In genomic region chr9:43929312-43930036, GRCm38 (mm10) we compare ENCODE assay signal across 12 mouse cellular contexts.
A peak's percentile ranks its signal among the peaks of the same experiment; 100 is the strongest.
DNase-seq lines count a peak whose midpoint lies in the region; ATAC-seq lines count a peak whose summit lies in the region.
"Had no signal": no experiment of that assay in that cellular context is flagged by ENCODE, and none has a peak within 500 bp of the region (broad histone marks: within the 10 kb centered on the region; RNA-seq: fewer than 3 reads in every experiment).

No protein-coding gene starts in this region.

- H3K36me3 ChIP-seq in forebrain, embryonic 10.5 days (replicated peaks) = no peaks in the 10 kb centered on the region
- no peaks in the 10 kb centered on the region for H3K36me3 ChIP-seq in hindbrain, embryonic 12.5 days
- H3K36me3 ChIP-seq in neural tube, embryonic 11.5 days (ENCODE audit: control insufficient read depth, insufficient read depth, low read length) = no peaks in the 10 kb centered on the region

- peak; percentile 74 for ATAC-seq in hindbrain, embryonic 12.5 days (ENCODE audit: low FRiP score)
- ATAC-seq in neural tube, embryonic 11.5 days (ENCODE audit: insufficient read depth, low FRiP score, low TSS enrichment) = peak; percentile 81

- no peak overlapping the region for H3K9ac ChIP-seq in hindbrain, embryonic 12.5 days
- no peak overlapping the region for H3K9ac ChIP-seq in neural tube, embryonic 11.5 days (ENCODE audit: low read length)
- H3K9ac ChIP-seq: liver, embryonic 14.5 days had no signal

- H3K27ac ChIP-seq in forebrain, embryonic 10.5 days = peak overlapping the region; percentile 77
- H3K27ac ChIP-seq in hindbrain, embryonic 12.5 days = peak overlapping the region; percentile 87
- peak overlapping the region; percentile 64 for H3K27ac ChIP-seq in neural tube, embryonic 11.5 days (ENCODE audit: low read depth, low read length)
- H3K27ac ChIP-seq: liver, embryonic 14.5 days; stomach, postnatal 0 days had no signal

- H3K4me3 ChIP-seq in forebrain, embryonic 10.5 days = peak overlapping the region; percentile 12; the same call in 1 of the 2 replicates
- no peak overlapping the region for H3K4me3 ChIP-seq in hindbrain, embryonic 12.5 days
- no peak overlapping the region for H3K4me3 ChIP-seq in neural tube, embryonic 11.5 days (ENCODE audit: low read depth, low read length)

- peaks cover 22% of the 10 kb centered on the region for H3K27me3 ChIP-seq in forebrain, embryonic 10.5 days (ENCODE audit: poor library complexity, severe bottlenecking)
- H3K27me3 ChIP-seq in hindbrain, embryonic 12.5 days = no peaks in the 10 kb centered on the region; the same call in 1 of the 2 replicates
- no peaks in the 10 kb centered on the region for H3K27me3 ChIP-seq in neural tube, embryonic 11.5 days (ENCODE audit: control insufficient read depth, insufficient read depth, low read length)

- H3K4me2 ChIP-seq in hindbrain, embryonic 12.5 days (replicated peaks) = peak overlapping the region; percentile 17; the same call in 1 of the 2 replicates
- no peak overlapping the region for H3K4me2 ChIP-seq in neural tube, embryonic 11.5 days (ENCODE audit: low read depth)

- peaks cover 48% of the 10 kb centered on the region for H3K4me1 ChIP-seq in forebrain, embryonic 10.5 days
- H3K4me1 ChIP-seq in hindbrain, embryonic 12.5 days = peaks cover 50% of the 10 kb centered on the region
- peaks cover 32% of the 10 kb centered on the region for H3K4me1 ChIP-seq in neural tube, embryonic 11.5 days (ENCODE audit: control insufficient read depth, insufficient read depth, low read length)

- WGBS in forebrain, embryonic 10.5 days = 20% methylated on average over 7 of the region's 7 CpGs
- WGBS in hindbrain, embryonic 12.5 days = 20% methylated on average over 7 of the region's 7 CpGs
- 23% methylated on average over 7 of the region's 7 CpGs for WGBS in neural tube, embryonic 11.5 days

- no peak for DNase-seq in forebrain, embryonic 10.5 days (ENCODE audit: extremely low spot score, low spot score)
- DNase-seq in kidney, postnatal 10 days = peak; percentile 50
- peak; percentile 79 for DNase-seq in neural tube, embryonic 11.5 days (ENCODE audit: low spot score)
- no peak for DNase-seq in cerebellum, postnatal 36 days
- no peak for DNase-seq in heart, postnatal 10 days
- no peak for DNase-seq in Muller cell, postnatal 12 days (ENCODE audit: inconsistent ontology term)
- DNase-seq: gastrocnemius, postnatal 25 days; layer of hippocampus, postnatal 36 days; right cerebral cortex, postnatal 4 days had no signal

- intact Hi-C loops in heart, postnatal 10 days (cut with DNase I) = no loop called here

- peaks cover 11% of the 10 kb centered on the region; the same call in 1 of the 2 replicates for H3K9me3 ChIP-seq in forebrain, embryonic 10.5 days
- H3K9me3 ChIP-seq in hindbrain, embryonic 12.5 days (replicated peaks) = no peaks in the 10 kb centered on the region
- no peaks in the 10 kb centered on the region for H3K9me3 ChIP-seq in neural tube, embryonic 11.5 days (ENCODE audit: control insufficient read depth, low read length)

Comparison
In these comparisons a context has a peak if more than half of its experiments do, and no peak if none do; other contexts are left out.
1. DNase-seq: peak in kidney, postnatal 10 days (single experiment) and neural tube, embryonic 11.5 days (single experiment); none in forebrain, embryonic 10.5 days (single experiment), cerebellum, postnatal 36 days (0 of 2), heart, postnatal 10 days (0 of 2) and Muller cell, postnatal 12 days (single experiment).
2. Peak in every context shown above with its lines, with median percentiles within 50 percentile points of each other: H3K27ac ChIP-seq.